Mouse (Mus musculus): ENCODE data around the gene 1700109H08Rik. TPM values are rescaled to one million over a fixed set of nuclear protein-coding genes. Genes with fewer than 3 reads are reported as not detected.

1700109H08Rik gene
- polyA plus RNA-seq, 1 experiment from 2014 or later: 3.5 TPM

GRCm38 (mm10) chr5:3541871-3542270 is 29.5 kb upstream of the 1700109H08Rik start:
- no peaks in the 10 kb centered on the region for H3K27me3 ChIP-seq (ENCODE audit: control insufficient read depth, insufficient read depth, low read length)
- no peak overlapping the region for H3K27ac ChIP-seq (ENCODE audit: low read length)
- WGBS: 69% methylated on average over 6 of the region's 6 CpGs

GRCm38 (mm10) chr5:3543629-3544479 is 27.5 kb upstream of the 1700109H08Rik start, which contains the start of gene Fam133b:
Gene Fam133b (plus strand): TSS chr5:3543833.
- Histone ChIP-seq H3K36me3 (ENCODE audit: control insufficient read depth, insufficient read depth, low read length) (no peaks in the 10 kb centered on the region), H3K27me3 (ENCODE audit: control insufficient read depth, insufficient read depth, low read length) (no peaks in the 10 kb centered on the region), H3K4me3 (replicated peaks; ENCODE audit: low read length) (peak within 1 kb of the TSS; percentile 94), H3K9me3 (replicated peaks; ENCODE audit: control insufficient read depth, low read length) (no peaks in the 10 kb centered on the region), H3K9ac (ENCODE audit: low read length) (peak within 1 kb of the TSS; percentile 94), H3K27ac (ENCODE audit: low read length) (peak within 1 kb of the TSS; percentile 86), H3K4me2 (ENCODE audit: low read depth, low read length) (peak within 1 kb of the TSS; percentile 70), H3K4me1 (ENCODE audit: control insufficient read depth, insufficient read depth, low read length) (peaks cover 9% of the 10 kb centered on the region)
- under 1% methylated on average over 79 of the region's 80 CpGs for WGBS
- peak; percentile 94 for ATAC-seq (ENCODE audit: insufficient read depth, low FRiP score)

More at GRCm38 (mm10) chr5:3541871-3542270, 29.5 kb upstream of the 1700109H08Rik start:
- no peak overlapping the region for H3K9ac ChIP-seq (ENCODE audit: low read length)
- no peak overlapping the region for H3K4me3 ChIP-seq (replicated peaks; ENCODE audit: low read length)
- no peaks in the 10 kb centered on the region for H3K9me3 ChIP-seq (replicated peaks; ENCODE audit: control insufficient read depth, low read length)
- ATAC-seq (ENCODE audit: insufficient read depth, low FRiP score): no peak
- H3K4me1 ChIP-seq (ENCODE audit: control insufficient read depth, insufficient read depth, low read length): peaks cover 9% of the 10 kb centered on the region
- H3K4me2 ChIP-seq (ENCODE audit: low read depth, low read length): no peak overlapping the region
- H3K36me3 ChIP-seq (ENCODE audit: control insufficient read depth, insufficient read depth, low read length): no peaks in the 10 kb centered on the region

DNA sequence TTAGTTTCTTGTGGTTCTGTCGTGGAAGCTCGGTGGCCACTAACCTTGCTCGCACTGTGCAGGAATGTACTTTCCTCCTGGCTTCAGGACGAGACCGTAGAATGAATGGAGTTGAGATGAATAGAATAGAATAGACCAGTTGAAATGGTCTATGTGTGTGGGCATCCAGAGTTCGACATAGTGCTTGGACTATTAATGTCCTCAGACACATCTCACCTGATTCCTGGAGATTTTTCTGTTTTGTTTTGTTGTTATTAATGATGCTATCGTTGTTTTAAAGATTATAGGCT is 26.9 kb upstream of the 1700109H08Rik start:
- Histone ChIP-seq H3K27me3 (ENCODE audit: control insufficient read depth, insufficient read depth, low read length) (no peaks in the 10 kb centered on the region), H3K4me2 (ENCODE audit: low read depth, low read length) (peak overlapping the region; percentile 70), H3K36me3 (ENCODE audit: control insufficient read depth, insufficient read depth, low read length) (no peaks in the 10 kb centered on the region), H3K4me3 (replicated peaks; ENCODE audit: low read length) (peak overlapping the region; percentile 94), H3K9ac (ENCODE audit: low read length) (peak overlapping the region; percentile 94), H3K4me1 (ENCODE audit: control insufficient read depth, insufficient read depth, low read length) (peaks cover 9% of the 10 kb centered on the region), H3K9me3 (replicated peaks; ENCODE audit: control insufficient read depth, low read length) (no peaks in the 10 kb centered on the region), H3K27ac (ENCODE audit: low read length) (no peak overlapping the region)
- WGBS: 9% methylated on average over 7 of the region's 7 CpGs
- no peak; the same call in 1 of the 2 replicates for ATAC-seq (ENCODE audit: insufficient read depth, low FRiP score)

DNA sequence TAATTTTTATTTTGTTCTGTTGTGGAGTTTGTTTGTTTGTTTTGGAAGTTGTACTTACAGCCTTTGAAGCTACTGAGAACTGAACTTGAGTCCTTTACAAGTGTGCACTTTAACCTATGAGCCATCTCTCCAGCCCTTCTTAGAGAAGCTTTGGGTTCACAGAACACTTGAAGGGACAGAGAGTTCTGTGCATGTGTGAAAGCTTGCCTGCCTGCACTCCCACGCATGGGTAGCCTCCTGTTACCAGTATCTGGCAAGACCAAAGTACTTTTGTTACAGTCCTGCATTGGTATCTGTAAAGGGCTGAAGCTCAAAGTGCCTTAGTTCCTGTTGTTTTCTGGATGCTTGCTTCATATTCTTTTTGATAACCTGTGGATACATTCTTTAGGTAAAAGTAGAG is 25.1 kb upstream of the 1700109H08Rik start:
- H3K4me2 ChIP-seq (ENCODE audit: low read depth, low read length): no peak overlapping the region
- H3K27me3 ChIP-seq (ENCODE audit: control insufficient read depth, insufficient read depth, low read length): no peaks in the 10 kb centered on the region
- no peak overlapping the region for H3K9ac ChIP-seq (ENCODE audit: low read length)
- H3K27ac ChIP-seq (ENCODE audit: low read length): no peak overlapping the region
- WGBS: 85% methylated on average over 1 of the region's 1 CpGs
- ATAC-seq (ENCODE audit: insufficient read depth, low FRiP score): no peak
- H3K36me3 ChIP-seq (ENCODE audit: control insufficient read depth, insufficient read depth, low read length): no peaks in the 10 kb centered on the region; the same call in 1 of the 2 replicates
- H3K4me1 ChIP-seq (ENCODE audit: control insufficient read depth, insufficient read depth, low read length): peaks cover 9% of the 10 kb centered on the region
- no peak overlapping the region for H3K4me3 ChIP-seq (replicated peaks; ENCODE audit: low read length)
- H3K9me3 ChIP-seq (replicated peaks; ENCODE audit: control insufficient read depth, low read length): no peaks in the 10 kb centered on the region

GRCm38 (mm10) chr5:3551481-3551880 is 19.9 kb upstream of the 1700109H08Rik start:
- Histone ChIP-seq H3K36me3 (ENCODE audit: control insufficient read depth, insufficient read depth, low read length) (no peaks in the 10 kb centered on the region; the same call in 1 of the 2 replicates), H3K4me3 (replicated peaks; ENCODE audit: low read length) (no peak overlapping the region), H3K4me2 (ENCODE audit: low read depth, low read length) (no peak overlapping the region), H3K27ac (ENCODE audit: low read length) (no peak overlapping the region), H3K9ac (ENCODE audit: low read length) (no peak overlapping the region), H3K9me3 (replicated peaks; ENCODE audit: control insufficient read depth, low read length) (no peaks in the 10 kb centered on the region), H3K4me1 (ENCODE audit: control insufficient read depth, insufficient read depth, low read length) (no peaks in the 10 kb centered on the region; the same call in 1 of the 2 replicates), H3K27me3 (ENCODE audit: control insufficient read depth, insufficient read depth, low read length) (no peaks in the 10 kb centered on the region)
- no peak for ATAC-seq (ENCODE audit: insufficient read depth, low FRiP score)
- WGBS: 91% methylated on average over 1 of the region's 1 CpGs

DNA sequence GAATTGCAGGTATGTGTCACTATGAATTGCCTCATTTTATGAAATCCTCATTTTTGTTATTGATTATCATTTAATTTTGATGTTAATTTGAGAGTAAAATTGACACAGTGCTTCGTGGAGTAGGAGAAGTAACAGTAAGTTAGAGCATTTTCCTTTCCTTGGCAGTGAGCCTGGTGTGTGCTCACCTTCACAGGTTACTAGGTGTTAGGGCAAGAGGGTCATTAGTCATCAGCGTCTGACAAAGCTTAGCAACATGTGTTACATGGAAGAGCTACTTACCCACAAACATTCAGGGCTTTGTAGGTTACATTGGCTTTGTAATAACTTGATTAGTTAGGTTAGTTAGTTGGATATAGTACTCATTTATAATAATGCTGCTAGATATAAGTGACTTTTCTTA is 17.2 kb upstream of the 1700109H08Rik start:
- Histone ChIP-seq H3K27me3 (ENCODE audit: control insufficient read depth, insufficient read depth, low read length) (no peaks in the 10 kb centered on the region), H3K27ac (ENCODE audit: low read length) (no peak overlapping the region), H3K4me3 (replicated peaks; ENCODE audit: low read length) (no peak overlapping the region), H3K36me3 (ENCODE audit: control insufficient read depth, insufficient read depth, low read length) (no peaks in the 10 kb centered on the region; the same call in 1 of the 2 replicates), H3K9me3 (replicated peaks; ENCODE audit: control insufficient read depth, low read length) (no peaks in the 10 kb centered on the region), H3K9ac (ENCODE audit: low read length) (no peak overlapping the region), H3K4me1 (ENCODE audit: control insufficient read depth, insufficient read depth, low read length) (no peaks in the 10 kb centered on the region; the same call in 1 of the 2 replicates), H3K4me2 (ENCODE audit: low read depth, low read length) (no peak overlapping the region)
- WGBS: 82% methylated on average over 2 of the region's 2 CpGs
- ATAC-seq (ENCODE audit: insufficient read depth, low FRiP score): no peak

GRCm38 (mm10) chr5:3574825-3575224 is 3.5 kb downstream of the 1700109H08Rik start:
- Histone ChIP-seq H3K9ac (ENCODE audit: low read length) (no peak overlapping the region), H3K27me3 (ENCODE audit: control insufficient read depth, insufficient read depth, low read length) (no peaks in the 10 kb centered on the region), H3K4me3 (replicated peaks; ENCODE audit: low read length) (no peak overlapping the region), H3K4me2 (ENCODE audit: low read depth, low read length) (no peak overlapping the region), H3K9me3 (replicated peaks; ENCODE audit: control insufficient read depth, low read length) (peaks cover 8% of the 10 kb centered on the region), H3K4me1 (ENCODE audit: control insufficient read depth, insufficient read depth, low read length) (no peaks in the 10 kb centered on the region), H3K36me3 (ENCODE audit: control insufficient read depth, insufficient read depth, low read length) (peaks cover 55% of the 10 kb centered on the region), H3K27ac (ENCODE audit: low read length) (no peak overlapping the region)
- WGBS: 97% methylated on average over 2 of the region's 2 CpGs
- no peak for ATAC-seq (ENCODE audit: insufficient read depth, low FRiP score)

GRCm38 (mm10) chr5:3577939-3578338 is 6.6 kb downstream of the 1700109H08Rik start:
- WGBS: 93% methylated on average over 2 of the region's 2 CpGs
- peaks cover 8% of the 10 kb centered on the region for H3K9me3 ChIP-seq (replicated peaks; ENCODE audit: control insufficient read depth, low read length)
- no peak for ATAC-seq (ENCODE audit: insufficient read depth, low FRiP score)
- no peaks in the 10 kb centered on the region for H3K4me1 ChIP-seq (ENCODE audit: control insufficient read depth, insufficient read depth, low read length)
- H3K4me3 ChIP-seq (replicated peaks; ENCODE audit: low read length): no peak overlapping the region
- H3K27me3 ChIP-seq (ENCODE audit: control insufficient read depth, insufficient read depth, low read length): no peaks in the 10 kb centered on the region
- no peak overlapping the region for H3K9ac ChIP-seq (ENCODE audit: low read length)
- peaks cover 51% of the 10 kb centered on the region for H3K36me3 ChIP-seq (ENCODE audit: control insufficient read depth, insufficient read depth, low read length)
- no peak overlapping the region for H3K4me2 ChIP-seq (ENCODE audit: low read depth, low read length)
- H3K27ac ChIP-seq (ENCODE audit: low read length): no peak overlapping the region

DNA sequence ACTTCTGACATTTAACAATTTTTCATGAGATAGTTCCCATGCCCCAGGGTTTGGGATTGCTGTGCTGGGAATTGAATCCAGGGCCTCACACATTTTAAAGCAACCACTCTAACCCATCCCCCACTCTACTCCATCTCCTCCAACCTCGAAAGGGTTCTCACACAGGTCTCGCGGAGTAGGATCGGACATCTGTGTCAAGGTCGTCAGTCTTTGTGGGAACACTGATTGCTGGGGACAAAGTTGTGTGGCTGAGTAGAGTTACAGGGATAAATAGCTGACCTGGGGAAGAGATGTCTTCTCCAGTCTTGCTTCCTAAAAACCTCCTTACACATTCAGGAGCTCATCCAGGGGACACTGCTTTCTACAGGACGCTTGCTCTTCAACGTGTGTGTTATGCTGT is 7.7 kb downstream of the 1700109H08Rik start:
- Histone ChIP-seq H3K4me1 (ENCODE audit: control insufficient read depth, insufficient read depth, low read length) (no peaks in the 10 kb centered on the region), H3K27me3 (ENCODE audit: control insufficient read depth, insufficient read depth, low read length) (no peaks in the 10 kb centered on the region), H3K4me2 (ENCODE audit: low read depth, low read length) (no peak overlapping the region), H3K9me3 (replicated peaks; ENCODE audit: control insufficient read depth, low read length) (peaks cover 6% of the 10 kb centered on the region), H3K9ac (ENCODE audit: low read length) (no peak overlapping the region), H3K4me3 (replicated peaks; ENCODE audit: low read length) (no peak overlapping the region), H3K27ac (ENCODE audit: low read length) (no peak overlapping the region), H3K36me3 (ENCODE audit: control insufficient read depth, insufficient read depth, low read length) (peaks cover 41% of the 10 kb centered on the region)
- 92% methylated on average over 7 of the region's 7 CpGs for WGBS
- no peak for ATAC-seq (ENCODE audit: insufficient read depth, low FRiP score)
